Mouse (Mus musculus) kidney, postnatal 36 days (tissue): Measurements from ENCODE around the gene Arhgdib.
"Not testable (repeated sequence)": the region's sequence is repeated elsewhere in the genome, so short reads cannot be mapped to it uniquely, and the experiment has no call there.

Experiments
- DNase-seq, 2 experiments: peaks; one replicate each; pipeline ENCODE4 v3.0.0; 2021 to 2022; ENCODE audit warnings: mixed read lengths in 2 of 2

Arhgdib gene

GRCm38 (mm10) chr6:136917885-136918284 lies 23.8 kb downstream of the Arhgdib start:
- no peak for DNase-seq

GRCm38 (mm10) chr6:136915721-136916395 lies 25.8 kb downstream of the Arhgdib start:
- DNase-seq: peak; percentile 25 to 50

GRCm38 (mm10) chr6:136914234-136914633 lies 27.5 kb downstream of the Arhgdib start:
- no peak for DNase-seq

- peak; percentile 24 to 61 for DNase-seq
Measured at GRCm38 (mm10) chr6:136913384-136914126, 28.1 kb downstream of the Arhgdib start.

- DNase-seq: no peak
Measured at GRCm38 (mm10) chr6:136912751-136913265, 28.9 kb downstream of the Arhgdib start.

- DNase-seq: peak; percentile 39
Measured at GRCm38 (mm10) chr6:136910247-136910890, 31.3 kb downstream of the Arhgdib start.

GRCm38 (mm10) chr6:136906937-136907293 lies 34.8 kb downstream of the Arhgdib start:
- peak in 1 of 2 experiments; percentile 50 for DNase-seq

GRCm38 (mm10) chr6:136906283-136906936 lies 35.3 kb downstream of the Arhgdib start:
- no peak for DNase-seq

GRCm38 (mm10) chr6:136903885-136904470 lies 37.7 kb downstream of the Arhgdib start:
- DNase-seq: no peak

- DNase-seq: no peak
Measured at GRCm38 (mm10) chr6:136902527-136902926, 39.2 kb downstream of the Arhgdib start.

GRCm38 (mm10) chr6:136901010-136901409 lies 40.7 kb downstream of the Arhgdib start:
- DNase-seq: no peak

- DNase-seq: no peak
Measured at GRCm38 (mm10) chr6:136900369-136901009, 41.2 kb downstream of the Arhgdib start.

GRCm38 (mm10) chr6:136898954-136899353 lies 42.7 kb downstream of the Arhgdib start:
- DNase-seq: no peak

- DNase-seq: peak in 1 of 2 experiments; percentile 23
Measured at GRCm38 (mm10) chr6:136898222-136898621, 43.5 kb downstream of the Arhgdib start.

GRCm38 (mm10) chr6:136897789-136898188 lies 43.9 kb downstream of the Arhgdib start:
- DNase-seq: no peak

GRCm38 (mm10) chr6:136894532-136895339 lies 47.0 kb downstream of the Arhgdib start:
- DNase-seq: peak in 1 of 2 experiments; percentile 54

GRCm38 (mm10) chr6:136892002-136892401 lies 49.7 kb downstream of the Arhgdib start:
- DNase-seq: no peak

- DNase-seq: no peak
Measured at GRCm38 (mm10) chr6:136889554-136889953, 52.1 kb downstream of the Arhgdib start.

- DNase-seq: no peak
Measured at GRCm38 (mm10) chr6:136889067-136889466, 52.6 kb downstream of the Arhgdib start.

GRCm38 (mm10) chr6:136887854-136888253 lies 53.8 kb downstream of the Arhgdib start:
- peak; percentile 56 to 78 for DNase-seq

- DNase-seq: not testable (repeated sequence)
Measured at GRCm38 (mm10) chr6:136884766-136885165, 56.9 kb downstream of the Arhgdib start.
